Mouse (Mus musculus) CD4-positive naive resting alpha-beta T cell, adult 76 days (primary cell): ENCODE results near the gene Xpo4. TPM values are rescaled to one million over a fixed set of nuclear protein-coding genes. Genes with fewer than 3 reads are reported as not detected.

Source experiments
- total RNA-seq: library from RNA; stranded (reverse); gene quantifications from one replicate; pipeline ENCODE4 v1.2.4, GENCODE M21; 2023

Gene Xpo4
- total RNA-seq: 43.1 TPM

DNA sequence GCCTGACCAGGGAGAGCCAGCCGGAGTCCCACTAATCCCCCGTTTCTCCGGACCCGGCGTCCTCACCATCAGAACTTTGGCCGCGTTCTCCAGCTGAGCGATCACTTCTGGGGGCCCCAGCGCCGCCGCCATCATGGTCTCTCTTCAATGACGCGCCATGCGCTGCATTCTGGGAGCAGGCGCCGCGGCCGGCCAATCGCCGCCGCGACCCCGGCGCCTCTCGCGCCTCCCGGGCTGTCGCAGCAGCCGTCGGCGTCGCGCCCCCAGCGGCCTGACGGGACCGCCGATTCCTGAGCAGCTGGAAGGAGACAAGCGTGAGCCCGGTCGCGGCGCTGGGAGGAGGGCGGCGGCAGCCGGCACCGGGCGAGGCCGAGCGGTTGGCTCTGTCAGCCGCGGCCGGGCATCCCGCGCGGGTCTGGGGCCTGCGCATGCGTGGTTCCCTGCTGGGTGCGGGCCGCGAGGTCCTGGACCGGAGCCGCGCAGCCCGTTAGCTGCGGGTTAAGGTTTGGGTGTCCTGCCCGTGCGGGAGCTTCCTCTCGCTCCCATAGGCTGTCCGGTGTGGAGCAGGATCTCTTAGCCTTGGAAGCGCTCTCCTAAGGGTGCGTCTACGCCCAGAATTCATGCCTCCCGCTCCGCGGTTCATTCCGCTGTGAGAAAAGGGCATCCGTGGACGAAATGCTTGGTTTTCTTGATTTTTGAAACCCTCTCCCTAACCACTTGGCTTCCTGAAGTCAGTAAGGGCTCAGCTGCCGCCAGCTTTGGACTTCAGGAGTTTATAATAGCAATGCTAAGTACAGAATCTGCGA is at the start of gene Xpo4:
Gene Xpo4, minus strand, starts transcription at position 609 of the 806 bp plus-strand sequence.

DNA sequence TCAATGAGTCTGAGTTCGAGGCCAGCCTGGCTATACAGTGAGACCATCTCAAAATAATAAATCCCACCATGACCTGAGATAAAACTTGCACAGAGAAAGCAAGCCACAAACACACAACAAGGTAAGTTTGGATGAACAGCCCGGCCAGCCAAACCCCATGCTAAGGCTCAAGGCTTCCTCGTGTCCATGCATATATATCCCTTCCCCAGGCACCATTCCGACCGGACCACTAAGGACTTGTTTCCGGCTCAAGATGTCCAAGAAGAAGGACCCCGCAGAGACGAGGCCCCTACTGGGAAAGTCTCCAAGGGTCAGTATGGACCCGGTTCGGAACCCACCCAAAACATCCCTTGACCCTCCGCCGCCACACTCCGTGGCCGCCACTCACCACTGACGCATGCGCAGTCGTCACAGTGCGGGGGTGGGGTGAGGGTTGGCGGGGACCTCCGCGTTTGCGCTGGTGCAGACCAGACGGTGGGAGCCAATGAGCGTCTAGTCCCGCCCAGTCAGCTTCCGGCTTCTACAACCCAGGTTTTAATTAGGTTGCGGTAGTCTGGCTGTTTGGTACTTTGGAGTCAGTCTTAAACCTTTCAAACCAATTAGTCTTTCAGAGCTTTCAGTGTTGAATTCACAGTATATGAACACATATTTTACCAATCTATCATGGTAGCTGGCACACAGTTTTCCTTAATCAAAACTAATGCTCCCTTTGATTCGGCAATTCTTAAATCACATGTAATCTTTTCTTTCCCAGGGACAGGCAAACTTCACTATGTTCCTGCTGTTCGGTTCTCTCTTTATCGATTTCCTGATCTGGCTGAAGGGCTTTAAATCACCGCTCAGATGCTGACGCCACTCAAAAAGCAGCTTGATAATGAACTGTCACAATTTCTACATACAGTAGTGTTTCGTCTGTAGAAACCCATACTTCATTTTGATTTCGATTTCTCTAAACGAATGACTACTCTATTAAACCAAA is 93.8 kb downstream of the Xpo4 start, which contains the start of gene Eef1akmt1:
Gene Eef1akmt1, minus strand, starts transcription at position 458 of the 979 bp plus-strand sequence.

Other genes with a start within 250 kb of the Xpo4 start
- 5.3 TPM for gene Ift88, start 241.4 kb downstream of the Xpo4 start, total RNA-seq
- not detected for gene Il17d, start 140.7 kb downstream of the Xpo4 start, total RNA-seq
- 8.8 TPM for gene Eef1akmt1, start 93.8 kb downstream of the Xpo4 start, total RNA-seq
- gene Gm49361, start 80.7 kb upstream of the Xpo4 start, total RNA-seq: not detected
- 67.6 TPM for gene Lats2, start 93.0 kb upstream of the Xpo4 start, total RNA-seq
- 73.8 TPM for gene Sap18, start 132.8 kb upstream of the Xpo4 start, total RNA-seq
- 0.32 TPM for gene Ska3, start 160.8 kb upstream of the Xpo4 start, total RNA-seq
- gene Mrpl57, start 160.8 kb upstream of the Xpo4 start, total RNA-seq: 53.7 TPM
- gene Zdhhc20, start 224.8 kb upstream of the Xpo4 start, total RNA-seq: 77.1 TPM